Comparison of ENCODE assay signal across 16 mouse cellular contexts in genomic region chr9:115038686-115039085, GRCm38 (mm10). TPM values are rescaled to one million over a fixed set of nuclear protein-coding genes. Genes with fewer than 3 reads are reported as not detected.
DNase-seq lines count a peak whose midpoint lies in the region; ATAC-seq lines count a peak whose summit lies in the region.
"Had no signal": no experiment of that assay in that cellular context is flagged by ENCODE, and none has a peak within 500 bp of the region (broad histone marks: within the 10 kb centered on the region; RNA-seq: fewer than 3 reads in every experiment).

No protein-coding gene starts in this region.

- no peak overlapping the region for H3K4me3 ChIP-seq in neural tube, embryonic 11.5 days (ENCODE audit: low read depth, low read length)
- no peak overlapping the region for H3K4me3 ChIP-seq in hindbrain, embryonic 15.5 days
- H3K4me3 ChIP-seq: limb, embryonic 10.5 days had no signal

- no peaks in the 10 kb centered on the region for H3K27me3 ChIP-seq in neural tube, embryonic 11.5 days (ENCODE audit: control insufficient read depth, insufficient read depth, low read length)
- H3K27me3 ChIP-seq in hindbrain, embryonic 15.5 days = no peaks in the 10 kb centered on the region

- no peaks in the 10 kb centered on the region for H3K9me3 ChIP-seq in neural tube, embryonic 11.5 days (ENCODE audit: control insufficient read depth, low read length)
- H3K9me3 ChIP-seq in hindbrain, embryonic 15.5 days = no peaks in the 10 kb centered on the region; the same call in 1 of the 2 replicates
- H3K9me3 ChIP-seq: limb, embryonic 10.5 days had no signal

- no peak overlapping the region for H3K27ac ChIP-seq in neural tube, embryonic 11.5 days (ENCODE audit: low read depth, low read length)
- peak overlapping the region; percentile 4; the same call in 1 of the 2 replicates for H3K27ac ChIP-seq in hindbrain, embryonic 15.5 days (replicated peaks)
- H3K27ac ChIP-seq: limb, embryonic 10.5 days had no signal

- H3K36me3 ChIP-seq in neural tube, embryonic 11.5 days (ENCODE audit: control insufficient read depth, insufficient read depth, low read length) = no peaks in the 10 kb centered on the region
- H3K36me3 ChIP-seq in hindbrain, embryonic 15.5 days = no peaks in the 10 kb centered on the region
- H3K36me3 ChIP-seq: limb, embryonic 10.5 days had no signal

- DNase-seq in cerebellum, postnatal 14 days = peak; percentile 50 to 52
- no peak for DNase-seq in cerebellum, adult 18-20 months
- no peak for DNase-seq in neural tube, embryonic 11.5 days (ENCODE audit: low spot score)
- no peak for DNase-seq in neural tube, embryonic 10.5 days (ENCODE audit: extremely low spot score, low spot score)
- no peak for DNase-seq in frontal cortex, postnatal 25 days (ENCODE audit: low spot score in 2 of 2)
- no peak for DNase-seq in urinary bladder, adult 18-20 months (ENCODE audit: low spot score in 2 of 2)
- no peak for DNase-seq in layer of hippocampus, postnatal 14 days (ENCODE audit: low spot score in 2 of 2)
- DNase-seq: cerebellum, postnatal 25 days; gastrocnemius, postnatal 25 days; kidney, adult 2 months; lung, adult 2 months; right cerebral cortex, postnatal 4 days; thymus, postnatal 25 days had no signal

- H3K4me2 ChIP-seq in neural tube, embryonic 11.5 days (ENCODE audit: low read depth) = no peak overlapping the region
- 0 out of 2 replicates have a peak overlapping the region, but pooled peaks have one; percentile 13 for H3K4me2 ChIP-seq in hindbrain, embryonic 15.5 days
- H3K4me2 ChIP-seq: liver, embryonic 11.5 days had no signal

- ATAC-seq in neural tube, embryonic 11.5 days (ENCODE audit: insufficient read depth, low FRiP score, low TSS enrichment) = 0 out of 2 replicates have a peak, but pooled peaks have one; percentile 7
- ATAC-seq in hindbrain, embryonic 15.5 days (ENCODE audit: low FRiP score, low read depth) = no peak

- WGBS in neural tube, embryonic 11.5 days = 62% methylated on average over 9 of the region's 9 CpGs
- WGBS in hindbrain, embryonic 15.5 days = 54% methylated on average over 9 of the region's 9 CpGs

- no peak overlapping the region for H3K9ac ChIP-seq in neural tube, embryonic 11.5 days (ENCODE audit: low read length)
- H3K9ac ChIP-seq in hindbrain, embryonic 15.5 days = no peak overlapping the region

- H3K4me1 ChIP-seq in neural tube, embryonic 11.5 days (ENCODE audit: control insufficient read depth, insufficient read depth, low read length) = peaks cover 10% of the 10 kb centered on the region
- H3K4me1 ChIP-seq in hindbrain, embryonic 15.5 days (replicated peaks) = peaks cover 14% of the 10 kb centered on the region

RNA-seq across cellular contexts. Expression of gene Rps27rt, which starts 56.1 kb away (rescaled TPM):
- polyA plus RNA-seq in neural tube, embryonic 11.5 days (2014; fragmentation: Nextera tagmentation; extraction: Ambion mirVana) = 307 and 376 TPM in 2 replicates
- polyA plus RNA-seq in hindbrain, embryonic 15.5 days (2015; fragmentation: Nextera tagmentation; extraction: Ambion mirVana) = 154 and 187 TPM in 2 replicates
- 10 to 100 TPM; 19.4 to 27.4 TPM for total RNA-seq in layer of hippocampus, postnatal 14 days (2021)

Comparison
In these comparisons a context has a peak if more than half of its experiments do, and no peak if none do; other contexts are left out.
1. DNase-seq: peak in cerebellum, postnatal 14 days (2 of 2); none in cerebellum, adult 18-20 months (0 of 2), neural tube, embryonic 11.5 days (single experiment), neural tube, embryonic 10.5 days (single experiment), frontal cortex, postnatal 25 days (0 of 2), urinary bladder, adult 18-20 months (0 of 2) and layer of hippocampus, postnatal 14 days (0 of 2).